Mouse (Mus musculus) heart, embryonic 15.5 days (tissue): ENCODE data around the gene Gsdme. TPM values are rescaled to one million over a fixed set of nuclear protein-coding genes. Genes with fewer than 3 reads are reported as not detected.

Experiments
- ATAC-seq: fragments of 200-750 bp; cut with Nextera tagmentation; replicated peaks from 2 replicates; pipeline ENCODE4 v1.8.0; 2017; ENCODE audit warnings: low read depth, moderate TSS enrichment; ENCODE audit not compliant: insufficient number of reproducible peaks, insufficient read depth, low FRiP score
- H3K27ac ChIP-seq: fragments of 300-500 bp; sonication (generic); 2 replicates; pipeline ENCODE4 v1.5.1; 2015; ENCODE audit warnings: mild to moderate bottlenecking, inconsistent platforms
- H3K27me3 ChIP-seq: fragments of 300-500 bp; sonication (generic); 2 replicates; pipeline ENCODE4 v1.6.1; 2015; ENCODE audit warnings: inconsistent platforms
- H3K36me3 ChIP-seq: fragments of 300-500 bp; sonication (generic); 2 replicates; pipeline ENCODE4 v1.6.1; 2015; ENCODE audit warnings: mild to moderate bottlenecking, inconsistent platforms
- H3K4me1 ChIP-seq: fragments of 300-500 bp; sonication (generic); replicated peaks from 2 replicates; pipeline ENCODE4 v1.6.1; 2015; ENCODE audit warnings: inconsistent platforms
- H3K4me2 ChIP-seq: fragments of 300-500 bp; sonication (generic); 2 replicates; pipeline ENCODE4 v1.6.1; 2015; ENCODE audit warnings: inconsistent platforms, mild to moderate bottlenecking, moderate library complexity
- H3K4me3 ChIP-seq: fragments of 300-500 bp; sonication (generic); 2 replicates; pipeline ENCODE4 v1.5.1; 2015; ENCODE audit warnings: mild to moderate bottlenecking, inconsistent platforms
- H3K9ac ChIP-seq: fragments of 300-500 bp; sonication (generic); 2 replicates; pipeline ENCODE4 v1.6.1; 2015; ENCODE audit warnings: mild to moderate bottlenecking, inconsistent platforms
- H3K9me3 ChIP-seq: fragments of 300-500 bp; sonication (generic); replicated peaks from 2 replicates; pipeline ENCODE4 v1.6.1; 2016; ENCODE audit warnings: inconsistent platforms
- WGBS: fragments of 180-500 bp; shearing (Covaris S2); methylation state at CpG from one replicate; pipeline ENCODE4 v1.1.7; 2015; ENCODE audit warnings: mixed read lengths; 5-methylcytosine and 5-hydroxymethylcytosine counted together
- polyA plus RNA-seq: library from polyadenylated mRNA; unstranded; fragments of >200 nt; fragmentation: Nextera tagmentation; extraction: Ambion mirVana; gene quantifications from 2 replicates; pipeline ENCODE4 v1.2.1, GENCODE M21; 2015

Gsdme gene
- polyA plus RNA-seq, 1 experiment from 2014 or later = 35.3 TPM

DNA sequence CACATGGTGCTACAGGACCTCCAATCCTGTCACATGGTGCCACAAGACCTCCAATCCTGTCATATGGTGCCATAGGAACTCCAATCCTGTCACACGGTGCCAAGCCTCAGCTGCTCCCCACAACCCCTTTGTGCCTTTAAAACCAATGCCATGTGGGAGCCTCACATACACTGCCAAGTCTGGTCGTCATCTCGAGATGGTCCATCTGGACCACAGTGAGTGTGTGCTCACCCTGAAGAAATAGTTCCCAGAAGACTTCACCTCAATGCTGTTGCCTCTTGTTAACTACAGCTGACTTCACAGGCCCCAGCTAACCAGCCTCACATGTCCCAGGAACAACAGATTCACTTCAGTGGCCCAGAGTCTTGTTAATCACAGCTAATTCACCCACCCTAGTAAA lies 23.2 kb upstream of the Gsdme start:
- H3K9ac ChIP-seq = no peak overlapping the region
- H3K27ac ChIP-seq = no peak overlapping the region
- no peaks in the 10 kb centered on the region for H3K9me3 ChIP-seq
- H3K36me3 ChIP-seq = no peaks in the 10 kb centered on the region
- WGBS = 84% methylated on average over 3 of the region's 3 CpGs
- ATAC-seq = no peak
- H3K27me3 ChIP-seq = no peaks in the 10 kb centered on the region
- H3K4me1 ChIP-seq = no peaks in the 10 kb centered on the region
- H3K4me3 ChIP-seq = no peak overlapping the region
- H3K4me2 ChIP-seq = no peak overlapping the region

- H3K9me3 ChIP-seq = no peaks in the 10 kb centered on the region
- no peak overlapping the region for H3K4me2 ChIP-seq
- H3K9ac ChIP-seq = no peak overlapping the region
- no peak for ATAC-seq
- 88% methylated on average over 7 of the region's 7 CpGs for WGBS
- no peaks in the 10 kb centered on the region for H3K27me3 ChIP-seq
- H3K4me3 ChIP-seq = no peak overlapping the region
- H3K36me3 ChIP-seq = no peaks in the 10 kb centered on the region
- H3K4me1 ChIP-seq = no peaks in the 10 kb centered on the region
- H3K27ac ChIP-seq = no peak overlapping the region
Observed at GRCm38 (mm10) chr6:50279642-50280041, 16.0 kb upstream of the Gsdme start.

GRCm38 (mm10) chr6:50273947-50274346 lies 10.3 kb upstream of the Gsdme start:
- 81% methylated on average over 4 of the region's 4 CpGs for WGBS
- H3K27ac ChIP-seq = no peak overlapping the region

GRCm38 (mm10) chr6:50273416-50273815 lies 9.8 kb upstream of the Gsdme start:
- Histone ChIP-seq H3K27me3 (no peaks in the 10 kb centered on the region), H3K9ac (no peak overlapping the region), H3K36me3 (no peaks in the 10 kb centered on the region), H3K27ac (no peak overlapping the region), H3K4me3 (no peak overlapping the region), H3K4me1 (no peaks in the 10 kb centered on the region), H3K9me3 (no peaks in the 10 kb centered on the region), H3K4me2 (no peak overlapping the region)
- WGBS = 57% methylated on average over 1 of the region's 1 CpGs
- no peak for ATAC-seq

More at GRCm38 (mm10) chr6:50273947-50274346, 10.3 kb upstream of the Gsdme start:
- Histone ChIP-seq H3K4me1 (no peaks in the 10 kb centered on the region), H3K4me2 (no peak overlapping the region), H3K4me3 (no peak overlapping the region), H3K36me3 (no peaks in the 10 kb centered on the region), H3K9ac (no peak overlapping the region), H3K9me3 (no peaks in the 10 kb centered on the region), H3K27me3 (no peaks in the 10 kb centered on the region)
- ATAC-seq = no peak

GRCm38 (mm10) chr6:50262310-50262709 lies 1.4 kb downstream of the Gsdme start:
- no peaks in the 10 kb centered on the region for H3K36me3 ChIP-seq
- H3K4me1 ChIP-seq = no peaks in the 10 kb centered on the region; the same call in 1 of the 2 replicates
- H3K4me2 ChIP-seq = peak overlapping the region; percentile 86
- H3K9ac ChIP-seq = no peak overlapping the region
- H3K27ac ChIP-seq = no peak overlapping the region
- peak overlapping the region; percentile 58 for H3K4me3 ChIP-seq
- ATAC-seq = no peak
- H3K27me3 ChIP-seq = no peaks in the 10 kb centered on the region
- H3K9me3 ChIP-seq = no peaks in the 10 kb centered on the region
- 30% methylated on average over 7 of the region's 7 CpGs for WGBS

- Histone ChIP-seq H3K9ac (peak overlapping the region; percentile 56), H3K36me3 (no peaks in the 10 kb centered on the region), H3K4me2 (peak overlapping the region; percentile 86), H3K4me3 (peak overlapping the region; percentile 58), H3K27me3 (no peaks in the 10 kb centered on the region), H3K27ac (no peak overlapping the region), H3K4me1 (no peaks in the 10 kb centered on the region; the same call in 1 of the 2 replicates), H3K9me3 (no peaks in the 10 kb centered on the region)
- peak; percentile 45; the same call in 1 of the 2 replicates for ATAC-seq
- WGBS = 2% methylated on average over 6 of the region's 6 CpGs
Observed at GRCm38 (mm10) chr6:50261922-50262261, 1.8 kb downstream of the Gsdme start.

GRCm38 (mm10) chr6:50261201-50261921 lies 2.3 kb downstream of the Gsdme start:
- ATAC-seq = peak; percentile 84
- H3K4me2 ChIP-seq = peak overlapping the region; percentile 86
- no peaks in the 10 kb centered on the region for H3K27me3 ChIP-seq
- H3K4me3 ChIP-seq = peak overlapping the region; percentile 58
- H3K27ac ChIP-seq = no peak overlapping the region
- H3K36me3 ChIP-seq = no peaks in the 10 kb centered on the region
- H3K9ac ChIP-seq = peak overlapping the region; percentile 56
- 3% methylated on average over 33 of the region's 35 CpGs for WGBS
- H3K9me3 ChIP-seq = no peaks in the 10 kb centered on the region
- H3K4me1 ChIP-seq = no peaks in the 10 kb centered on the region; the same call in 1 of the 2 replicates

DNA sequence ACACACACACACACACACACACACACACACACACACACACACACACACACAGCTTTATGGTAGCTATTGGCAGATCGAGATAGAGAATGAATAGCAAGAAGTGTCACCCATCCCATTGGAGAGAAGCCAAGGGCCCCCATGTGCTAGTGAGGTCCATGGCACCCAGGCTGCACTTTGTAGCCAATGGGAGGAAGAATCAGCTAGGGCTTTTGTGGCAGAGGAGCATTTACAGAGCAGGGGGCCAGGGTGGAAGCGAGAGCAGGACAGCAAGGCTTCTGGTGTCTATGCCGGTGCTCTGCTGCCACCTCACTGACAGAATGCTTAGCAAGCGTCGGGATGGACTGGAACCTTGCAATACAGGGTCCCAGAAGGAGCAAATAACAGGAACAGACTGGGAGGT lies 8.3 kb downstream of the Gsdme start:
- no peak for ATAC-seq
- H3K4me2 ChIP-seq = peak overlapping the region; percentile 56; the same call in 1 of the 2 replicates
- no peaks in the 10 kb centered on the region for H3K36me3 ChIP-seq
- no peak overlapping the region for H3K9ac ChIP-seq
- H3K27ac ChIP-seq = no peak overlapping the region
- peaks cover 7% of the 10 kb centered on the region for H3K4me1 ChIP-seq
- no peak overlapping the region for H3K4me3 ChIP-seq
- H3K9me3 ChIP-seq = no peaks in the 10 kb centered on the region
- 48% methylated on average over 5 of the region's 5 CpGs for WGBS
- H3K27me3 ChIP-seq = no peaks in the 10 kb centered on the region

DNA sequence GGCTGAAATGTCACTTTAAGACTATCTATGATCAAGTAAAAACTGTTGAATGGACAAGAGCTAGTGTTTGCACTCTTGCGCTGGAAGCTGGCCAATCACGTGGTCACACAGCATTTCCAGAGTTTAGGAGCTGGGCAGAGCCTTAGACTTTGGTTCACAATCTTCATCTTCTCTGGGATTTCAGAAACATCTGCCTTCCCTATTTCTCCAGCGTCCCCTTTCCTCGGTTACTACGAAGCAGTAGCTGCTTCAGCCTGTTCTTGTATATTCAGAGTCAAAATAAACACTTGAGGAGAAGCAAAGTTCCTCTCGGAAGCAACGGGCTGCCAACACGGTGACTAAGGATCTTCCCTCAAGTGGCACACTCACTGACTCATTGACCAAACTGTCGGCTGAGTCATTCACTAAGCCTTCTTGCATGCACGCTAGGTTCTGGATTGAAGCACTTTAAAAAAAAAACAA lies 8.9 kb downstream of the Gsdme start:
- Histone ChIP-seq H3K9ac (no peak overlapping the region), H3K4me3 (peak overlapping the region; percentile 19; the same call in 1 of the 2 replicates), H3K36me3 (no peaks in the 10 kb centered on the region), H3K27me3 (no peaks in the 10 kb centered on the region), H3K4me1 (peaks cover 7% of the 10 kb centered on the region), H3K27ac (0 out of 2 replicates have a peak overlapping the region, but pooled peaks have one; percentile 17), H3K4me2 (peak overlapping the region; percentile 56), H3K9me3 (no peaks in the 10 kb centered on the region)
- 19% methylated on average over 10 of the region's 10 CpGs for WGBS
- ATAC-seq = no peak

DNA sequence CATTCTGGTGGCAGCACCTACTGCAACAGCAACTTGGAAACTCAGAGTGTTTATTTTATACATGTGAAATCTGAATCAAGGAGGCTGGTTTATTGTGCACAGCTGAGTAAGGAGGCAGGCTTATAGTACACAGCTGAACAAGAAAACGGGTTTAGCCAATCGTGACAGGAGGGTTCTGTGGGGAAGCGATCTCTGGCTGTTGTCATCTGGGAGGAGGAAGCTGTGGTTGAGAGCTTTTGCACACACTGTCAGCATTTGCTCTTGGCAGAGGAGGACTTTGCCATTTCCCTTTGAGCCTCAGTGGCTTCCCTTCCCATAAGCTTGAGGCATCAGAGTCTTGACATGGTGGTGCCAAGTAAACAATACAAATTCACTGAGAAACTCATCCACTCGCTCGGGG lies 11.0 kb downstream of the Gsdme start:
- H3K27ac ChIP-seq = no peak overlapping the region
- H3K36me3 ChIP-seq = no peaks in the 10 kb centered on the region
- no peaks in the 10 kb centered on the region for H3K27me3 ChIP-seq

DNA sequence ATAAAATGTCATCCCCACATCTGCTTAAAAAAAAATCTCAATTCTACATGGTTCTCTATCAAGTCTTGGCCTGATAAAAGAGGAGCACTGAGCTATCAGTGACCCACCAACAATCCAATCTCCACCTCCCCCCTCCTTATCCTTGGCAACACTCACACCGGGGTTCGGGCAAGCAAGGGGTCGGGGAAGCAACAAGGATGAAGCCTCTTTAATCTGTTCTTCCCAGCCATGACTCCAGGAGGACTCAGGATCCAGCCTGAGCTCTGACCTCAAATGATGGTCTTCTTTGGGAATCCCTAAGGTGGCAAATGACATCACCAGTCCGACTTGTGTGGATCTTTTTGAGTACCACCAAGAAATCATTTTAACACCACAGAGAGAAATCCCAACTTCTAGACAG lies 15.9 kb downstream of the Gsdme start:
- Histone ChIP-seq H3K4me3 (no peak overlapping the region), H3K36me3 (no peaks in the 10 kb centered on the region), H3K27me3 (no peaks in the 10 kb centered on the region), H3K27ac (no peak overlapping the region), H3K9ac (no peak overlapping the region), H3K4me2 (no peak overlapping the region), H3K9me3 (no peaks in the 10 kb centered on the region), H3K4me1 (no peaks in the 10 kb centered on the region)
- WGBS = 75% methylated on average over 4 of the region's 4 CpGs
- no peak for ATAC-seq

More for the DNA sequence above, 11.0 kb downstream of the Gsdme start:
- 60% methylated on average over 5 of the region's 5 CpGs for whole genome bisulfite sequencing
- Histone ChIP-seq H3K9me3 (no peaks in the 10 kb centered on the region), H3K4me1 (peaks cover 7% of the 10 kb centered on the region), H3K9ac (no peak overlapping the region), H3K4me2 (no peak overlapping the region), H3K4me3 (no peak overlapping the region)
- ATAC-seq = no peak

DNA sequence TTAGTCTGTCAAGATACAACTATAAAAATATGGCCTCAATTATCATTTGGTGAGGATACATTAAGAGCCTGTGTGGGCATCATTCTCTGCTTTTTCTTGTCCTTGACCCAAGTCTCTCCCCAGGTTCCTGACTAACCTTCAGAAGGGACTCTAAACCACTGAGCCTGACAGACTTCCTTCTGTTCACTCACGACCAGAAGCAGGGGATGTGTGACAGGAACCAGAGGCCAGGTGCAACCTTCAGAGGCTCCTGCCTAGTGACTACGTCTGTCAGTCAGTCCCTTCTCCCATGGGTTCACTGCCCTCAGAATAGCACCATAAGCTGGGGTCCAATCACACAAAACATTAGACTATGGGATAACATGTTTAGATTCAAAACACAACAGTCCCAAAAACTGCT lies 16.3 kb downstream of the Gsdme start:
- Histone ChIP-seq H3K9me3 (no peaks in the 10 kb centered on the region), H3K9ac (no peak overlapping the region), H3K4me1 (no peaks in the 10 kb centered on the region), H3K27me3 (no peaks in the 10 kb centered on the region), H3K4me3 (no peak overlapping the region), H3K36me3 (no peaks in the 10 kb centered on the region), H3K4me2 (no peak overlapping the region), H3K27ac (no peak overlapping the region)
- no peak for ATAC-seq
- WGBS = 56% methylated on average over 2 of the region's 2 CpGs
